Mouse (Mus musculus): ENCODE measurements around the gene Nrde2.

DNA sequence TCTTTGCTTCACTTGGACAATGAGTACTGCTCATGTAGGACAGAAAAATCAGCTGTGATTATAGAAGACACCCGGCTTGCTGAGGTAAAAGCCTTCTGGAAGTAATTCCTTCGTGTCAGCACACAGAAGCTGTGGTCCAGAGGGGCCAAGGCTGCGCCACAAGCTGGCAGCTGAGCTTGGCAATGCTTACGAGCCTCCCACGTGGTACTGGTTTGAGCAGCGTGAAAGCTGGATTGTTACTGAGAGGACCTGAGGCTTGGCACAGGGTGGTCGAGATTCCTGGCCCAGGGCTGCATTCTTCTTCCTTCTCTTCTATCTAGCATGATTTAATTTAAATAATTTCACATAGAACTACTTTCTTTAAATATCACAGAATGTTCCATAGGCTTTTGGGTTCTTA is 37.3 kb upstream of the Nrde2 start:
- TF ChIP-seq EP300 (IDR thresholded peaks at IDR 0.05; ENCODE audit: insufficient read depth, low read depth, low read length), result no peak
- no peak for TF ChIP-seq POLR2A (IDR thresholded peaks at IDR 0.05; ENCODE audit: insufficient read depth, low read depth, low read length)
- no peak for TF ChIP-seq CTCF (IDR thresholded peaks at IDR 0.05)

Data from heart, adult 2 months (tissue).